10 mouse cellular contexts compared by ENCODE assay signal in genomic region chr6:88152127-88152705, GRCm38 (mm10). TPM values are rescaled to one million over a fixed set of nuclear protein-coding genes. Genes with fewer than 3 reads are reported as not detected.
DNase-seq lines count a peak whose midpoint lies in the region; ATAC-seq and TF ChIP-seq lines count a peak whose summit lies in the region.
"Had no signal": no experiment of that assay in that cellular context is flagged by ENCODE, and none has a peak within 500 bp of the region (broad histone marks: within the 10 kb centered on the region; RNA-seq: fewer than 3 reads in every experiment).

No protein-coding gene starts in this region.

- H3K4me3 ChIP-seq in heart, embryonic 10.5 days, result no peak overlapping the region
- no peak overlapping the region for H3K4me3 ChIP-seq in kidney, postnatal 0 days (replicated peaks; ENCODE audit: low read depth, low read length)
- H3K4me3 ChIP-seq in lung, embryonic 16.5 days (ENCODE audit: low read length), result 0 out of 2 replicates have a peak overlapping the region, but pooled peaks have one; percentile 14
- H3K4me3 ChIP-seq in cerebellum, adult 2 months (replicated peaks; ENCODE audit: insufficient read depth, low read depth, low read length), result no peak overlapping the region
- H3K4me3 ChIP-seq: limb, embryonic 13.5 days had no signal

- no peaks in the 10 kb centered on the region for H3K9me3 ChIP-seq in heart, embryonic 10.5 days
- no peaks in the 10 kb centered on the region for H3K9me3 ChIP-seq in kidney, postnatal 0 days (replicated peaks; ENCODE audit: low read length)
- H3K9me3 ChIP-seq in lung, embryonic 16.5 days (ENCODE audit: control insufficient read depth, low read length), result peaks cover 3% of the 10 kb centered on the region; the same call in 1 of the 2 replicates
- H3K9me3 ChIP-seq: limb, embryonic 13.5 days had no signal

- H3K9ac ChIP-seq in kidney, postnatal 0 days (ENCODE audit: low read depth, low read length), result no peak overlapping the region
- H3K9ac ChIP-seq in lung, embryonic 16.5 days (ENCODE audit: low read length), result peak overlapping the region; percentile 37; the same call in 1 of the 2 replicates
- H3K9ac ChIP-seq: limb, embryonic 13.5 days had no signal

- peak overlapping the region; percentile 42; the same call in 1 of the 2 replicates for H3K27ac ChIP-seq in heart, embryonic 10.5 days
- H3K27ac ChIP-seq in kidney, postnatal 0 days, result peak overlapping the region; percentile 5; the same call in 1 of the 2 replicates
- peak overlapping the region; percentile 81 for H3K27ac ChIP-seq in lung, embryonic 16.5 days (ENCODE audit: low read length)
- no peak overlapping the region for H3K27ac ChIP-seq in cerebellum, adult 2 months (ENCODE audit: insufficient read depth, low read length)
- H3K27ac ChIP-seq: limb, embryonic 13.5 days had no signal

- no peaks in the 10 kb centered on the region for H3K36me3 ChIP-seq in heart, embryonic 10.5 days
- no peaks in the 10 kb centered on the region for H3K36me3 ChIP-seq in kidney, postnatal 0 days (ENCODE audit: insufficient read depth, low read length)
- no peaks in the 10 kb centered on the region for H3K36me3 ChIP-seq in lung, embryonic 16.5 days (ENCODE audit: control insufficient read depth, insufficient read depth, low read length)
- H3K36me3 ChIP-seq: limb, embryonic 13.5 days had no signal

- 73% methylated on average over 14 of the region's 14 CpGs for WGBS in heart, embryonic 10.5 days
- 66% methylated on average over 14 of the region's 14 CpGs for WGBS in kidney, postnatal 0 days
- WGBS in lung, embryonic 16.5 days, result 59% methylated on average over 14 of the region's 14 CpGs
- WGBS in cerebellum, adult 2 months, result 65% methylated on average over 14 of the region's 14 CpGs

- ATAC-seq in kidney, postnatal 0 days (replicated peaks; ENCODE audit: low FRiP score, low read depth), result peak; percentile 58; the same call in 1 of the 2 replicates
- ATAC-seq in lung, embryonic 16.5 days (ENCODE audit: low read depth), result peak; percentile 75

- no peak for TF ChIP-seq CTCF in kidney, postnatal 0 days (IDR thresholded peaks at IDR 0.05; ENCODE audit: low read depth)
- no peak for TF ChIP-seq CTCF in cerebellum, adult 2 months (IDR thresholded peaks at IDR 0.05; ENCODE audit: borderline replicate concordance, insufficient read depth, low read depth, low read length)

- peaks cover 12% of the 10 kb centered on the region; the same call in 1 of the 2 replicates for H3K27me3 ChIP-seq in heart, embryonic 10.5 days (ENCODE audit: insufficient read depth, poor library complexity, severe bottlenecking)
- H3K27me3 ChIP-seq in kidney, postnatal 0 days (ENCODE audit: insufficient read depth, low read length), result no peaks in the 10 kb centered on the region
- no peaks in the 10 kb centered on the region for H3K27me3 ChIP-seq in lung, embryonic 16.5 days (ENCODE audit: control insufficient read depth, insufficient read depth, low read depth, low read length)
- H3K27me3 ChIP-seq in cerebellum, adult 2 months (ENCODE audit: control insufficient read depth, insufficient read depth, low read length), result no peaks in the 10 kb centered on the region
- H3K27me3 ChIP-seq: limb, embryonic 13.5 days had no signal

- TF ChIP-seq POLR2A in cerebellum, adult 2 months (IDR thresholded peaks at IDR 0.05; ENCODE audit: borderline replicate concordance, insufficient read depth, low read length), result no peak

- peak; percentile 79 for DNase-seq in adrenal gland, postnatal 14 days
- peak; percentile 78 for DNase-seq in heart, embryonic 10.5 days (ENCODE audit: low spot score)
- DNase-seq in kidney, postnatal 0 days (ENCODE audit: low spot score), result peak; percentile 47
- no peak for DNase-seq in right cerebral cortex, postnatal 25 days
- no peak for DNase-seq in neural tube, embryonic 10.5 days (ENCODE audit: extremely low spot score, low spot score)
- DNase-seq in spleen, postnatal 36 days (ENCODE audit: low spot score in 2 of 2), result no peak
- no peak for DNase-seq in cerebellum, adult 2 months
- DNase-seq: cerebellum, postnatal 10 days had no signal

- no peak overlapping the region; the same call in 1 of the 2 replicates for H3K4me2 ChIP-seq in kidney, postnatal 0 days (ENCODE audit: low read length)
- peak overlapping the region; percentile 29; the same call in 1 of the 2 replicates for H3K4me2 ChIP-seq in lung, embryonic 16.5 days (ENCODE audit: low read depth, low read length)
- H3K4me2 ChIP-seq: limb, embryonic 13.5 days had no signal

- H3K4me1 ChIP-seq in heart, embryonic 10.5 days, result peaks cover 9% of the 10 kb centered on the region
- no peaks in the 10 kb centered on the region for H3K4me1 ChIP-seq in kidney, postnatal 0 days (replicated peaks; ENCODE audit: insufficient read depth, low read length)
- H3K4me1 ChIP-seq in lung, embryonic 16.5 days (replicated peaks; ENCODE audit: control insufficient read depth, insufficient read depth, low read length), result peaks cover 6% of the 10 kb centered on the region; the same call in 1 of the 2 replicates
- H3K4me1 ChIP-seq in cerebellum, adult 2 months (ENCODE audit: control insufficient read depth, insufficient read depth, low read length), result no peaks in the 10 kb centered on the region; the same call in 1 of the 2 replicates

RNA-seq across cellular contexts. Expression of gene Gata2, which starts 41.5 kb away (rescaled TPM):
- total RNA-seq in adrenal gland, postnatal 14 days (2021), result 26.3 and 36.4 TPM in 2 replicates
- 24.5 and 24.8 TPM in 2 replicates for polyA plus RNA-seq in heart, embryonic 10.5 days (2016; fragmentation: Nextera tagmentation; extraction: Ambion mirVana)
- 56.3 and 64.3 TPM in 2 replicates for polyA plus RNA-seq in kidney, postnatal 0 days (2015; fragmentation: Nextera tagmentation; extraction: Ambion mirVana)
- polyA plus RNA-seq in lung, embryonic 16.5 days (2015; fragmentation: Nextera tagmentation; extraction: Ambion mirVana), result 23.6 and 23.9 TPM in 2 replicates
- 6.4 and 6.6 TPM in 2 replicates for polyA plus RNA-seq in cerebellum, adult 2 months (2012; rRNA removed)

Comparison
In these comparisons a context has a peak if more than half of its experiments do, and no peak if none do; other contexts are left out.
1. DNase-seq: peak in adrenal gland, postnatal 14 days (single experiment), heart, embryonic 10.5 days (single experiment) and kidney, postnatal 0 days (single experiment); none in right cerebral cortex, postnatal 25 days (single experiment), neural tube, embryonic 10.5 days (single experiment), spleen, postnatal 36 days (0 of 2) and cerebellum, adult 2 months (0 of 2).